Mouse (Mus musculus): ENCODE measurements around the gene Lamb3. TPM values are rescaled to one million over a fixed set of nuclear protein-coding genes. Genes with fewer than 3 reads are reported as not detected.
"Not testable (repeated sequence)": the region's sequence is repeated elsewhere in the genome, so short reads cannot be mapped to it uniquely, and the experiment has no call there.

Gene Lamb3
- polyA plus RNA-seq, 1 experiment from 2014 or later, result 3.1 TPM

- H3K36me3 ChIP-seq (ENCODE audit: control insufficient read depth, insufficient read depth, low read length), result no peaks in the 10 kb centered on the region
- no peaks in the 10 kb centered on the region for H3K9me3 ChIP-seq (ENCODE audit: control insufficient read depth, low read length)
- peaks cover 4 to 10% of the 10 kb centered on the region in 2 experiments; a peak in 3 of 4 replicates for H3K4me1 ChIP-seq (ENCODE audit: control insufficient read depth in 2 of 2, insufficient read depth in 2 of 2, low read length in 2 of 2)
- no peak for ATAC-seq (ENCODE audit: insufficient number of reproducible peaks, insufficient read depth, low FRiP score, low read depth)
- H3K27ac ChIP-seq (replicated peaks in 1 of 2; ENCODE audit: control insufficient read depth in 1 of 2, insufficient read depth in 1 of 2, low read depth in 2 of 2, low read length in 2 of 2), result no peak overlapping the region
- no peak overlapping the region for H3K4me3 ChIP-seq (ENCODE audit: control insufficient read depth in 1 of 2, insufficient read depth in 1 of 2, low read depth in 1 of 2, low read length in 2 of 2)
- no peak overlapping the region for H3K9ac ChIP-seq (ENCODE audit: low read length)
- WGBS, result 81% methylated on average over 2 of the region's 2 CpGs
- no peaks in the 10 kb centered on the region for H3K27me3 ChIP-seq (ENCODE audit: control insufficient read depth, insufficient read depth, low read length)
- no peak overlapping the region for H3K4me2 ChIP-seq (ENCODE audit: low read length)
Observed at GRCm38 (mm10) chr1:193281344-193281743, 73.8 kb downstream of the Lamb3 start.

DNA sequence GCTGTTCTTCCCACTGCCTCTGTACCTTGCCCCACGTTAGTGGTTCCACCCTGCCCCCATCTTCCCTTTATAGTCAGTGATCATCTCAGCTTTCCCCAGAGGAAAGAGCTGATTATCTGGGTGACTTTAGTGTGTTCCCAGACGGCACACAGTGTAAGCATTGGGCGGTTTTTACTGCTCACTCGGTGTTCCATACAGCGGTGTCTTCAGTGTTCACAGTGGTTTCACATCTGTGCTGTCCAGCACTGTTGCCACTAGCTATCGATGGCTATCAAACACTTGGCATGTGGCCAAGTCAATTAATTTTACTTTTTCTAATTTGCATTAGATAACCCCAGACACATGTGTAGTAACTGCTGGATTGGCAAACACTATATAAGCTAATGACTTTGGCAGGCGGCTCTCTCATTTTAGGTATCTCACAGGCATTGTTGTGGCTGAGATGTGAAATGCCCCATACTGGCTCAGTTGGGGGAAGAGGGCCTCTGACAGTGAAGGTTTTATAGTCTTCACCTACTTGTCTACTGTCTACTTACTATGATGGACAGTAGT, 76.8 kb downstream of the Lamb3 start:
- no peak for ATAC-seq (ENCODE audit: insufficient number of reproducible peaks, insufficient read depth, low FRiP score, low read depth)

GRCm38 (mm10) chr1:193285766-193286325, 78.3 kb downstream of the Lamb3 start:
- not testable (repeated sequence) for H3K36me3 ChIP-seq (ENCODE audit: control insufficient read depth, insufficient read depth, low read length); H3K9ac ChIP-seq (ENCODE audit: low read length); H3K27me3 ChIP-seq (ENCODE audit: control insufficient read depth, insufficient read depth, low read length); H3K4me3 ChIP-seq (ENCODE audit: control insufficient read depth in 1 of 2, insufficient read depth in 1 of 2, low read depth in 1 of 2, low read length in 2 of 2); H3K27ac ChIP-seq (replicated peaks in 1 of 2; ENCODE audit: control insufficient read depth in 1 of 2, insufficient read depth in 1 of 2, low read depth in 2 of 2, low read length in 2 of 2); H3K4me1 ChIP-seq (ENCODE audit: control insufficient read depth in 2 of 2, insufficient read depth in 2 of 2, low read length in 2 of 2); H3K9me3 ChIP-seq (ENCODE audit: control insufficient read depth, low read length); H3K4me2 ChIP-seq (ENCODE audit: low read length); ATAC-seq (ENCODE audit: insufficient number of reproducible peaks, insufficient read depth, low FRiP score, low read depth)
- WGBS, result 82% methylated on average over 3 of the region's 3 CpGs

More for the DNA sequence above, 76.8 kb downstream of the Lamb3 start:
- no peak overlapping the region for H3K9ac ChIP-seq (ENCODE audit: low read length)
- H3K9me3 ChIP-seq (ENCODE audit: control insufficient read depth, low read length), result no peaks in the 10 kb centered on the region
- no peak overlapping the region for H3K27ac ChIP-seq (replicated peaks in 1 of 2; ENCODE audit: control insufficient read depth in 1 of 2, insufficient read depth in 1 of 2, low read depth in 2 of 2, low read length in 2 of 2)
- H3K4me2 ChIP-seq (ENCODE audit: low read length), result no peak overlapping the region
- H3K4me1 ChIP-seq (ENCODE audit: control insufficient read depth in 2 of 2, insufficient read depth in 2 of 2, low read length in 2 of 2), result no peaks in the 10 kb centered on the region
- 74% methylated on average over 7 of the region's 7 CpGs for WGBS
- no peak overlapping the region for H3K4me3 ChIP-seq (ENCODE audit: control insufficient read depth in 1 of 2, insufficient read depth in 1 of 2, low read depth in 1 of 2, low read length in 2 of 2)
- H3K36me3 ChIP-seq (ENCODE audit: control insufficient read depth, insufficient read depth, low read length), result no peaks in the 10 kb centered on the region
- H3K27me3 ChIP-seq (ENCODE audit: control insufficient read depth, insufficient read depth, low read length), result no peaks in the 10 kb centered on the region

- no peak for ATAC-seq (ENCODE audit: insufficient number of reproducible peaks, insufficient read depth, low FRiP score, low read depth)
- Histone ChIP-seq H3K4me3 (ENCODE audit: control insufficient read depth in 1 of 2, insufficient read depth in 1 of 2, low read depth in 1 of 2, low read length in 2 of 2) (no peak overlapping the region), H3K9me3 (ENCODE audit: control insufficient read depth, low read length) (no peaks in the 10 kb centered on the region), H3K4me2 (ENCODE audit: low read length) (no peak overlapping the region), H3K4me1 (ENCODE audit: control insufficient read depth in 2 of 2, insufficient read depth in 2 of 2, low read length in 2 of 2) (no peaks in the 10 kb centered on the region), H3K27ac (replicated peaks in 1 of 2; ENCODE audit: control insufficient read depth in 1 of 2, insufficient read depth in 1 of 2, low read depth in 2 of 2, low read length in 2 of 2) (no peak overlapping the region), H3K27me3 (ENCODE audit: control insufficient read depth, insufficient read depth, low read length) (no peaks in the 10 kb centered on the region), H3K36me3 (ENCODE audit: control insufficient read depth, insufficient read depth, low read length) (no peaks in the 10 kb centered on the region), H3K9ac (ENCODE audit: low read length) (no peak overlapping the region)
- 75% methylated on average over 2 of the region's 2 CpGs for WGBS
Observed at GRCm38 (mm10) chr1:193287578-193287977, 80.1 kb downstream of the Lamb3 start.

DNA sequence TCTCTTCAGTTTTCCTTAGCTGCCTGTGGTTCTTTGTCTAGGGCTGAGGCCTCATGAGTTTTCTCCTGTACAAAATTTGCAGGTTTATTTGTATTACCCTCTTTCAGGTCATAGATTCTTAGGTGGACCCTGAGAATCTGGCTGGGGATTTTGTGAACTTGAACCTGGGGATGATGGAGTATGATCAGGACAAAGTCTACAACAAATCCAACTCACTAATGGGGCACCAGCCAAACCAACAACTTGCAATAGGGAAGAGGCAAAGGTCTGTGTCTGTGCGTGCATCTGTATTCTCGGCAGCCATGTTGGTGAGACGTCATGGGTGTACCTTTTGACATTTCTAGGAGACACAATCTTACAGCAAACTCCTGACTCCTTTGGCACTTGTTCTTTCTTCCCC, 81.6 kb downstream of the Lamb3 start:
- Histone ChIP-seq H3K36me3 (ENCODE audit: control insufficient read depth, insufficient read depth, low read length) (no peaks in the 10 kb centered on the region), H3K9me3 (ENCODE audit: control insufficient read depth, low read length) (no peaks in the 10 kb centered on the region), H3K4me2 (ENCODE audit: low read length) (no peak overlapping the region), H3K27me3 (ENCODE audit: control insufficient read depth, insufficient read depth, low read length) (no peaks in the 10 kb centered on the region), H3K27ac (replicated peaks in 1 of 2; ENCODE audit: control insufficient read depth in 1 of 2, insufficient read depth in 1 of 2, low read depth in 2 of 2, low read length in 2 of 2) (no peak overlapping the region), H3K4me1 (ENCODE audit: control insufficient read depth in 2 of 2, insufficient read depth in 2 of 2, low read length in 2 of 2) (no peaks in the 10 kb centered on the region), H3K9ac (ENCODE audit: low read length) (no peak overlapping the region), H3K4me3 (ENCODE audit: control insufficient read depth in 1 of 2, insufficient read depth in 1 of 2, low read depth in 1 of 2, low read length in 2 of 2) (no peak overlapping the region)
- ATAC-seq (ENCODE audit: insufficient number of reproducible peaks, insufficient read depth, low FRiP score, low read depth), result no peak
- 86% methylated on average over 3 of the region's 3 CpGs for WGBS

DNA sequence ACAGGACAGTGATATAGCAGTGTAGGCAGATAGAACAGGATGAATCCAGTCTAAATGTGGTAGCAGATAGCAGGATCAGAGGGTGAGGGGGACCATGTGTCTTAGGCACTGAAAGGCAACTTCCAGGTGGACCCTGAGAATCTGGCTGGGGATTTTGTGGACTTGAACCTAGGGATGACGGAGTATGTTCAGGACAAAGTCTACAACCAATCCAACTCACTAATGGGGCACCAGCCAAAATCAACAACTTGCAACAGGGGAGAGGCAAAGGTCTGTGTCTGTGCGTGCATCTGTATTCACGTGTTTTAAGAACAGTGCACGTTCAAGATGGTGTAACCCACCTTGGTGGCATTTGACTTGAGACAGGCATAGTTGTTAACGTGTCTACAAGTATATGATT, 82.4 kb downstream of the Lamb3 start:
- no peak overlapping the region for H3K4me3 ChIP-seq (ENCODE audit: control insufficient read depth in 1 of 2, insufficient read depth in 1 of 2, low read depth in 1 of 2, low read length in 2 of 2)
- no peak overlapping the region for H3K9ac ChIP-seq (ENCODE audit: low read length)
- H3K27me3 ChIP-seq (ENCODE audit: control insufficient read depth, insufficient read depth, low read length), result no peaks in the 10 kb centered on the region
- no peaks in the 10 kb centered on the region for H3K36me3 ChIP-seq (ENCODE audit: control insufficient read depth, insufficient read depth, low read length)
- H3K4me2 ChIP-seq (ENCODE audit: low read length), result no peak overlapping the region
- H3K4me1 ChIP-seq (ENCODE audit: control insufficient read depth in 2 of 2, insufficient read depth in 2 of 2, low read length in 2 of 2), result no peaks in the 10 kb centered on the region
- WGBS, result 72% methylated on average over 5 of the region's 5 CpGs
- H3K27ac ChIP-seq (replicated peaks in 1 of 2; ENCODE audit: control insufficient read depth in 1 of 2, insufficient read depth in 1 of 2, low read depth in 2 of 2, low read length in 2 of 2), result no peak overlapping the region
- no peak for ATAC-seq (ENCODE audit: insufficient number of reproducible peaks, insufficient read depth, low FRiP score, low read depth)
- no peaks in the 10 kb centered on the region for H3K9me3 ChIP-seq (ENCODE audit: control insufficient read depth, low read length)

DNA sequence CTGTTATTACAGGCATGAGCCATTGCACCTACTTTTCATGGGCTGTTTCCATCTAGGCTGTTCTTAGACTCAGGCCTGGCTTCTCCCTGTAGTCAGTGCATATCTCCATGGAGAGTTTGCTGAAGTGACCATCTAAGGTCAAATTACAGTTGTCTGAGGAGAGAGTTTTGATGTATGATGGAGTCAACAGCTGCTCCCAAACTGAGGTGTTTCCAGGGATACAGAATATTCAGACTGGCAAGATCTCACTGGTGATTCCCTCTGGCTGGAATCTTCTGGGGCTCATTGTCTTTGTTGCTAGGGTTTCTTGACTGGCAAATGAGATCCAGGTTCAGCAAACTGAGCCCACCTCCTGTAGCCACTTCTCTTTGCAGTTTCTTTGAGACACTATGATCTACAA, 83.2 kb downstream of the Lamb3 start:
- Histone ChIP-seq H3K4me2 (ENCODE audit: low read length) (no peak overlapping the region), H3K9me3 (ENCODE audit: control insufficient read depth, low read length) (no peaks in the 10 kb centered on the region), H3K36me3 (ENCODE audit: control insufficient read depth, insufficient read depth, low read length) (no peaks in the 10 kb centered on the region), H3K4me1 (ENCODE audit: control insufficient read depth in 2 of 2, insufficient read depth in 2 of 2, low read length in 2 of 2) (no peaks in the 10 kb centered on the region), H3K9ac (ENCODE audit: low read length) (no peak overlapping the region), H3K27me3 (ENCODE audit: control insufficient read depth, insufficient read depth, low read length) (no peaks in the 10 kb centered on the region), H3K4me3 (ENCODE audit: control insufficient read depth in 1 of 2, insufficient read depth in 1 of 2, low read depth in 1 of 2, low read length in 2 of 2) (no peak overlapping the region), H3K27ac (replicated peaks in 1 of 2; ENCODE audit: control insufficient read depth in 1 of 2, insufficient read depth in 1 of 2, low read depth in 2 of 2, low read length in 2 of 2) (no peak overlapping the region)
- no peak for ATAC-seq (ENCODE audit: insufficient number of reproducible peaks, insufficient read depth, low FRiP score, low read depth)

DNA sequence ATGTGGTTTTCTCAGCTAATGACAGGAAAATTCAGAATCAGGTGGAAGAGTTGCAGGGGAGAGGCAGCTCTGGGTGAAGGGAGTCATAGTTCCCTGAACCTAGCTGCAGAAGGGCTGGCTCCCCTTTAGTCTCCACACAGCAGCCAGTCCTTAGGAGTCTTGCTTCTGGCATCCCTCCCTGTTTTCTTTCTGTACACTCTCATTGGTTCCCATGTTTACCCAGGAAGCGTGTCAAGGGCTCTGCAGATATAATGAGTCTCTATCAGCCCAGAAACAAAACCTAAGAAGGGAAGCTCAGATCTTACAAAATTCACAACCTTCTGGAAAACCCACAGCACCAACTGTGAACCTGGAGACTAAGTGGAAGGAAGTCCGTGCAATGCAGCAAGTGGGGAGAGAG, 85.5 kb downstream of the Lamb3 start:
- no peak overlapping the region for H3K4me3 ChIP-seq (ENCODE audit: control insufficient read depth in 1 of 2, insufficient read depth in 1 of 2, low read depth in 1 of 2, low read length in 2 of 2)
- WGBS, result 53% methylated on average over 2 of the region's 2 CpGs
- no peaks in the 10 kb centered on the region for H3K4me1 ChIP-seq (ENCODE audit: control insufficient read depth in 2 of 2, insufficient read depth in 2 of 2, low read length in 2 of 2)
- H3K27me3 ChIP-seq (ENCODE audit: control insufficient read depth, insufficient read depth, low read length), result no peaks in the 10 kb centered on the region
- H3K36me3 ChIP-seq (ENCODE audit: control insufficient read depth, insufficient read depth, low read length), result no peaks in the 10 kb centered on the region
- H3K4me2 ChIP-seq (ENCODE audit: low read length), result no peak overlapping the region
- H3K9ac ChIP-seq (ENCODE audit: low read length), result no peak overlapping the region
- no peak overlapping the region for H3K27ac ChIP-seq (replicated peaks in 1 of 2; ENCODE audit: control insufficient read depth in 1 of 2, insufficient read depth in 1 of 2, low read depth in 2 of 2, low read length in 2 of 2)
- no peak for ATAC-seq (ENCODE audit: insufficient number of reproducible peaks, insufficient read depth, low FRiP score, low read depth)
- H3K9me3 ChIP-seq (ENCODE audit: control insufficient read depth, low read length), result no peaks in the 10 kb centered on the region
